Mouse (Mus musculus): ENCODE measurements around the gene Fxyd7.

- TF ChIP-seq CTCF (IDR thresholded peaks at IDR 0.05; ENCODE audit: insufficient read depth, low read depth, low read length) (no peak), POLR2A (IDR thresholded peaks at IDR 0.05; ENCODE audit: insufficient read depth, low read depth, low read length) (no peak)
Observed at GRCm38 (mm10) chr7:31096892-31097564, 45.8 kb upstream of the Fxyd7 start.
